Mouse (Mus musculus) G1E (cell line): ENCODE data around the gene Ms4a6b. TPM values are rescaled to one million over a fixed set of nuclear protein-coding genes. Genes with fewer than 3 reads are reported as not detected.
"Not testable (repeated sequence)": the region's sequence is repeated elsewhere in the genome, so short reads cannot be mapped to it uniquely, and the experiment has no call there.

ENCODE experiments used
- ATAC-seq: 2 replicates; pipeline ENCODE4 v1.8.0; 2016; ENCODE audit warnings: mild to moderate bottlenecking; ENCODE audit not compliant: insufficient number of reproducible peaks, poor library complexity, low FRiP score, severe bottlenecking; ENCODE audit errors: extremely low read depth
- DNase-seq: peaks from one replicate; pipeline ENCODE4 v3.0.0; 2012; ENCODE audit warnings: low spot score
- H3K27me3 ChIP-seq: 2 replicates; pipeline ENCODE4 v1.6.1; 2012; ENCODE audit warnings: mild to moderate bottlenecking, low read length, inconsistent platforms; ENCODE audit not compliant: insufficient read depth
- H3K36me3 ChIP-seq: replicated peaks from 2 replicates; pipeline ENCODE3; 2012; ENCODE audit warnings: mild to moderate bottlenecking, inconsistent platforms
- H3K4me1 ChIP-seq: 2 replicates; pipeline ENCODE4 v1.6.1; 2012; ENCODE audit warnings: low read depth, low read length, inconsistent platforms, mixed read lengths; ENCODE audit not compliant: insufficient read depth
- H3K4me3 ChIP-seq: 2 replicates; pipeline ENCODE4 v1.5.1; 2012; ENCODE audit warnings: low read depth, mild to moderate bottlenecking, inconsistent platforms, low read length, moderate library complexity, mixed read lengths
- H3K9me3 ChIP-seq: replicated peaks from 2 replicates; pipeline ENCODE4 v1.6.1; 2012; ENCODE audit warnings: inconsistent platforms
- CTCF ChIP-seq: IDR thresholded peaks from 2 replicates; pipeline ENCODE4 v1.5.1; 2012; ENCODE audit warnings: low read depth, low read length, inconsistent platforms, mixed read lengths
- GATA1 ChIP-seq: IDR thresholded peaks from 2 replicates; pipeline ENCODE4 v1.6.1; 2012; ENCODE audit warnings: borderline replicate concordance, low read length, inconsistent platforms, mixed read lengths
- GATA2 ChIP-seq: IDR thresholded peaks from 2 replicates; pipeline ENCODE4 v1.6.1; 2012; ENCODE audit warnings: low read depth, low read length, inconsistent platforms, borderline replicate concordance
- POLR2AphosphoS5 ChIP-seq: IDR thresholded peaks from 2 replicates; pipeline ENCODE4 v1.6.1; 2012; ENCODE audit warnings: low read depth, low read length, inconsistent platforms; ENCODE audit not compliant: insufficient replicate concordance
- TAL1 ChIP-seq: conservative IDR thresholded peaks from 2 replicates; pipeline ENCODE4 v1.6.1; 2012; ENCODE audit warnings: low read depth, low read length, inconsistent platforms, mixed read lengths
- polyA plus RNA-seq: library from polyadenylated mRNA; stranded (reverse); fragments of >175 nt; gene quantifications from 2 replicates; pipeline ENCODE4 v1.2.3, GENCODE M21; 2012
- total RNA-seq, 2 experiments: library from RNA; stranded (forward) in 1 of 2; stranded (reverse) in 1 of 2; fragments of 200-1000 nt in 1 of 2; fragments of >200 nt in 1 of 2; fragmentation: Nextera tagmentation in 1 of 2; gene quantifications; 2 replicates each; pipeline ENCODE4 v1.2.3; 2014 to 2017

The Ms4a6b gene
- total and polyA plus RNA-seq, 3 experiments: 0.21 to 3.1 (median 0.23) TPM

DNA sequence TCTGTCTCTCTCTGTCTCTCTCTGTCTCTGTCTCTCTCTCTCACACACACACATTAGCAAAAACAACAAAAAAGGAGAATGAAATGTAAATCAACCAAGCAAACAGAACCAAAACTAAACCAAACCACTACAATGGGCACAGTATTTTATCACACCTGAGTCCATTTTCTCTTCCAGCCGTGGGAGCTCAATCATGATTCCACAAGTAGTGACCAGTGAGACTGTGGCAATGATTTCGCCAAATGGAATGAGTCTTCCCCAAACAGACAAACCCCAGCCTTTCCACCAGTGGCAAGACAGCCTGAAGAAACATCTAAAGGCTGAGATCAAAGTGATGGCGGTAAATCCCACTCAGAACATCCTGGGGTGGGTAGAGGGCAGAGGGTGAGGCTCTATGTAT lies 3.8 kb downstream of the Ms4a6b start:
- DNase-seq: no peak
- no peak for TF ChIP-seq GATA2
- no peak for TF ChIP-seq TAL1
- TF ChIP-seq GATA1: no peak
- no peak for TF ChIP-seq CTCF
- no peak for TF ChIP-seq POLR2AphosphoS5

DNA sequence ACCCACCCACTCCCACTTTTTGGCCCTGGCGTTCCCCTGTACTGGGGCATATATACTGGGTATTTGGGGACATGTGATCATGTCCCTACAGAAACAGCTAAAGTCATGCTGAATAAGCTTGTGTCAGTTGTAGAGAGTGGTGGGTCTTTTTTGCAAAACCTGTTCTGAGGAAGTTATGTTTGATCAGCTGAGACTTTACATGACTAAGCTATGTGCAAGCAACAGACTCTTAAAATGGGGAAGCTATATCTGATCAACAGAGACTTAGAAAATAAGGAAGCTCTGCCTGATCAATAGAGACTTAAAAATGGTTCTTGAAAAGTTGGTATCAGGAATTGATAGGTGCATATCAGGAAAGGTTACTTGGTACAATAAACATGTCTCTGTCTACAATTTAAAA lies 17.1 kb downstream of the Ms4a6b start:
- TF ChIP-seq POLR2AphosphoS5: no peak
- TF ChIP-seq TAL1: no peak
- TF ChIP-seq GATA1: no peak
- TF ChIP-seq CTCF: no peak
- H3K4me1 ChIP-seq: 0 out of 2 replicates have a peak, but pooled peaks cover 4% of the 10 kb centered on the region
- ATAC-seq (peak; percentile 49), DNase-seq (no peak)
- H3K9me3 ChIP-seq: no peaks in the 10 kb centered on the region
- no peaks in the 10 kb centered on the region for H3K36me3 ChIP-seq
- H3K27me3 ChIP-seq: peaks cover 9% of the 10 kb centered on the region; the same call in 1 of the 2 replicates
- no peak overlapping the region for H3K4me3 ChIP-seq

More for the DNA sequence above, 3.8 kb downstream of the Ms4a6b start:
- H3K4me3 ChIP-seq: no peak overlapping the region
- no peak for ATAC-seq
- no peaks in the 10 kb centered on the region for H3K27me3 ChIP-seq
- H3K4me1 ChIP-seq: no peaks in the 10 kb centered on the region
- H3K36me3 ChIP-seq: no peaks in the 10 kb centered on the region
- H3K9me3 ChIP-seq: no peaks in the 10 kb centered on the region

DNA sequence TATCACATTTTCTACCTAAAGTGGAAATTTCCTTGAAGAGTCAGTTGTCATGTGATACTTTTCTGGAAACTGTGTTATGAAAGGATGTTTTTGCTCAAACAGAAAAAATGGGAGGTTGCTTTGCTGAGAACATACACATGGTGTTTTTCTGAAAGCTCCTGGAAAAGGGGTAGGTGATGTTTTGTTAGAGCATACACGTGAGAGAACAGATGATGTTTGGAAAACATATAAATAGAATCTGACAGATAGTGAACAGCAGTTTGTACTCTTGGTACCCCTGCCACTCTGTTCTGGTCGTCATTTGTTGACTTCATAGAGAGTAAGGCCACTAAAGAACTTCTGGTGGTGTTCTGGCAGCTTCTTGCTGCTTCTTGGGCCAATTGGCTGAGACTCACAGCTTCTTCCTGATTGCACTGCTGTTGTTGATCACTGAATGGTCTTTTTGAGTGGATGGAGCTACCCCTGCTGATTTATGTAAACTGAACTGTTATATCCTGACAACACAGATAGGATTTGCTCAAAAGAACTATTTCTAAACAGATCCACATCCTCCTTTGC lies 17.7 kb downstream of the Ms4a6b start:
- Histone ChIP-seq H3K9me3 (no peaks in the 10 kb centered on the region), H3K27me3 (peaks cover 5% of the 10 kb centered on the region; the same call in 1 of the 2 replicates), H3K4me3 (no peak overlapping the region), H3K4me1 (0 out of 2 replicates have a peak, but pooled peaks cover 4% of the 10 kb centered on the region), H3K36me3 (no peaks in the 10 kb centered on the region)
- no peak for DNase-seq
- TF ChIP-seq TAL1 (no peak), GATA2 (no peak), POLR2AphosphoS5 (no peak), GATA1 (no peak), CTCF (no peak)
- no peak for ATAC-seq

DNA sequence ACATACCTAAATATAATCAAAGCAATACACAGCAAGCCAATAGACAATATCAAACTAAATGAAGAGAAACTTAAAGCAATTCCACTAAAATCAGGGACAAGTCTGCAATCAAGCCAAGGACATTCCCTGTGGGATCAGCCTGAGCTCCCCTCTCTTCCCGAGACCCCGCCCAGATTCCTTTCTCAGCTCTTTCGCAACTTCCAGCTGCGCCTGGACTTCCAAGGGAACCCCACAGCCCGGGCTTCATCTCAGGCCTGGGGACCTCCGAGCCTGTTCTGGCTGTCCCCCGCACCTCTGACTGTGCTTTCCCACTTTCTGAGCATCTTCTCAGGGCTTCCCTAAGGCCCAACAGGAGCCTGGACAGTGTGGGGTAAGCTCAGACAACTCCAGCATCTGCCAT lies 20.3 kb downstream of the Ms4a6b start, which contains the start of gene Ms4a4d:
Gene Ms4a4d, plus strand, starts transcription at position 209 of the 400 bp plus-strand sequence.
- Histone ChIP-seq H3K4me3 (no peak within 1 kb of the TSS), H3K36me3 (no peaks in the 10 kb centered on the region), H3K27me3 (peaks cover 5% of the 10 kb centered on the region; the same call in 1 of the 2 replicates), H3K4me1 (0 out of 2 replicates have a peak, but pooled peaks cover 4% of the 10 kb centered on the region), H3K9me3 (no peaks in the 10 kb centered on the region)
- ATAC-seq: no peak
- DNase-seq: no peak
- TF ChIP-seq GATA1 (no peak), GATA2 (no peak), POLR2AphosphoS5 (no peak), TAL1 (no peak), CTCF (no peak)

DNA sequence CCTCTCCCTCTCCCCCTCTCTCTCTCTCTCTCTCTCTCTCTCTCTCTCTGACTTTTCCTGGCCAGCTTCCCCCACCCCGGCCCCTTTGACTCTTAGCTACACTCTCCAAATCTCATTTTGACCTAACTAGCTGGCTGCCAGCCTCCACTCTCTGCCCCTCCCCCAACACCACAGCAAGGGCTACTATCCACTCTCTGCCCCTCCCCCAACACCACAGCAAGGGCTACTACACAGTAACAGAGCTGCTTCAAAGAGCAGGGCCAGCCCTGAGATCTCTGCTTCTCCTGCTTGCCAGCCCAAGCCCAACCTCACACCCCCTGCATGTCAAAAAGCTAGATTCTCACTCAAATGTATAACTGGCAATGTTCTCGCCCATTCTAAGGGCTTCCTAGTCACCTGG lies 21.0 kb downstream of the Ms4a6b start:
- H3K4me1 ChIP-seq: 0 out of 2 replicates have a peak, but pooled peaks cover 4% of the 10 kb centered on the region
- ATAC-seq (no peak), DNase-seq (no peak)
- H3K9me3 ChIP-seq: no peaks in the 10 kb centered on the region
- H3K36me3 ChIP-seq: no peaks in the 10 kb centered on the region
- TF ChIP-seq GATA1: no peak
- TF ChIP-seq GATA2: no peak
- no peak for TF ChIP-seq TAL1
- no peak for TF ChIP-seq POLR2AphosphoS5
- TF ChIP-seq CTCF: no peak
- peaks cover 5% of the 10 kb centered on the region; the same call in 1 of the 2 replicates for H3K27me3 ChIP-seq
- no peak overlapping the region for H3K4me3 ChIP-seq

DNA sequence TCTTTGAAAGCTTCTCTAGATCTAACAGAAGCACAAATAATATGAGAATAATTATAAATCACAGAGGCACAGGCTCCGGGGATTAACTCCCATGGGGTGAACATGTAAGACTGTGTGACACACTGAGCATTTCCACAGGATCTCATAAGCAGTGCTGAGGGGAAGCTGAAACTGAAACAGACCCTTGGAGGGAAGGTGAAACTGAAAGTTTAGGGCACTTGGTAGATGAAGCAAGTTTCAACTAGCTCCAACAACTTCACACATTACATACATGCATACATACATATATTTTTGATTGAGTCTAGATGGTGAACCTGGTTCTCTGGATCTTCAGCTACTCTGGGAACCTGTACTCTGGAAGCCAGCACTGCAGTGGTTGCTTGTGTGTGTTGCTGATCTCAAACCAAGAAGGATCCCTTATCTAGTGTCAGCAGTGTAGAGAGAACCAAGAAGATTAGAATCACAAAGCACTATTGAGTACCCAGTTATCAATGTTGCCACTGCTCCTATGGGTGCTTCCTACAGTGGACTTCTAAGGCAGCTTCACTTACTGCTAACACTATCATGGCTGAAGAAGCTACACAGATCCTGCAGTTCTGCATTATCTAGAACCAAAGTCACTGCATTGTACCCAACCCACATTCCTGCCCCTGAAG lies 24.0 kb downstream of the Ms4a6b start:
- H3K4me1 ChIP-seq, DNase-seq, ATAC-seq: not testable (repeated sequence)

DNA sequence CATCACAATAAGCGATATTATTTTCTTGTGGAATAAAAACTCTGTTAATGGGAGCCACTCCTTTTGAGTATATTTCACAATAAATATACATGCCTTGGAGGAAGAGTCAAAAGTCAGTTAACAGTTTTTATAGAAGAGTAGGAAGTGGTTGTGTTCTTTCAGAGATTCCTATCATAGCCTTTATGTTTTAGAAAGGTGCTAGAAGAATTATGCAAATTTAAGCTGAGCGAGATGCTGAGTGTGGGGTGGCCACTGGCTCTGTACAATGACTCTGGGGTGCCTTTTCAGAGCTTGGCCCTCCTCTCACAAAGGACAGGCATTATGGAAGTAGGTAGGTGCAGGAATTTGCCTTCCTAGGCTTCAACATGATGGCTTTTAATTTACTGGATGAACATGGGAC lies 28.1 kb downstream of the Ms4a6b start:
- not testable (repeated sequence) for H3K4me1 ChIP-seq, H3K4me3 ChIP-seq, DNase-seq, H3K27me3 ChIP-seq, H3K36me3 ChIP-seq, H3K9me3 ChIP-seq, ATAC-seq

More for the DNA sequence above, 24.0 kb downstream of the Ms4a6b start:
- not testable (repeated sequence) for H3K4me3 ChIP-seq, H3K27me3 ChIP-seq, H3K9me3 ChIP-seq, H3K36me3 ChIP-seq
